Mouse (Mus musculus): Measurements from ENCODE around the gene Olfr1133. TPM values are rescaled to one million over a fixed set of nuclear protein-coding genes. Genes with fewer than 3 reads are reported as not detected.

The Olfr1133 gene
- polyA plus RNA-seq, 1 experiment from 2014 or later, result not detected

Other genes starting within 250 kb of the Olfr1133 start
- gene Olfr1123, start 230.7 kb downstream of the Olfr1133 start, polyA plus RNA-seq (2014; fragmentation: Nextera tagmentation; extraction: Ambion mirVana), result not detected in 2 replicates
- gene Olfr1124, start 217.1 kb downstream of the Olfr1133 start, polyA plus RNA-seq (2014; fragmentation: Nextera tagmentation; extraction: Ambion mirVana), result not detected in 2 replicates
- not detected in 2 replicates for gene Olfr1126, start 193.4 kb downstream of the Olfr1133 start, polyA plus RNA-seq (2014; fragmentation: Nextera tagmentation; extraction: Ambion mirVana)
- gene Pramel7, start 150.3 kb downstream of the Olfr1133 start, polyA plus RNA-seq (2014; fragmentation: Nextera tagmentation; extraction: Ambion mirVana), result not detected in 2 replicates
- gene Pramel6, start 140.8 kb downstream of the Olfr1133 start, polyA plus RNA-seq (2014; fragmentation: Nextera tagmentation; extraction: Ambion mirVana), result not detected in 2 replicates
- gene Olfr153, start 115.6 kb downstream of the Olfr1133 start, polyA plus RNA-seq (2014; fragmentation: Nextera tagmentation; extraction: Ambion mirVana), result not detected in 2 replicates
- gene Olfr1128, start 101.8 kb downstream of the Olfr1133 start, polyA plus RNA-seq (2014; fragmentation: Nextera tagmentation; extraction: Ambion mirVana), result not detected in 2 replicates
- not detected in 2 replicates for gene Olfr1129, start 73.5 kb downstream of the Olfr1133 start, polyA plus RNA-seq (2014; fragmentation: Nextera tagmentation; extraction: Ambion mirVana)
- gene Olfr1130, start 41.2 kb downstream of the Olfr1133 start, polyA plus RNA-seq (2014; fragmentation: Nextera tagmentation; extraction: Ambion mirVana), result not detected in 2 replicates
- gene Olfr1131, start 20.3 kb downstream of the Olfr1133 start, polyA plus RNA-seq (2014; fragmentation: Nextera tagmentation; extraction: Ambion mirVana), result not detected in 2 replicates
- not detected in 2 replicates for gene Olfr1132, start 9.8 kb downstream of the Olfr1133 start, polyA plus RNA-seq (2014; fragmentation: Nextera tagmentation; extraction: Ambion mirVana)
- gene Olfr1134, start 11.1 kb upstream of the Olfr1133 start, polyA plus RNA-seq (2014; fragmentation: Nextera tagmentation; extraction: Ambion mirVana), result not detected in 2 replicates
- not detected in 2 replicates for gene Olfr1135, start 26.3 kb upstream of the Olfr1133 start, polyA plus RNA-seq (2014; fragmentation: Nextera tagmentation; extraction: Ambion mirVana)
- gene Olfr1136, start 46.6 kb upstream of the Olfr1133 start, polyA plus RNA-seq (2014; fragmentation: Nextera tagmentation; extraction: Ambion mirVana), result not detected in 2 replicates
- not detected in 2 replicates for gene Olfr1137, start 65.8 kb upstream of the Olfr1133 start, polyA plus RNA-seq (2014; fragmentation: Nextera tagmentation; extraction: Ambion mirVana)
- gene Olfr1138, start 92.6 kb upstream of the Olfr1133 start, polyA plus RNA-seq (2014; fragmentation: Nextera tagmentation; extraction: Ambion mirVana), result not detected in 2 replicates
- gene Olfr1140, start 96.4 kb upstream of the Olfr1133 start, polyA plus RNA-seq (2014; fragmentation: Nextera tagmentation; extraction: Ambion mirVana), result not detected in 2 replicates
- gene Olfr1141, start 106.6 kb upstream of the Olfr1133 start, polyA plus RNA-seq (2014; fragmentation: Nextera tagmentation; extraction: Ambion mirVana), result not detected in 2 replicates
- gene Olfr152, start 132.1 kb upstream of the Olfr1133 start, polyA plus RNA-seq (2014; fragmentation: Nextera tagmentation; extraction: Ambion mirVana), result not detected in 2 replicates
- not detected in 2 replicates for gene Olfr1143, start 153.2 kb upstream of the Olfr1133 start, polyA plus RNA-seq (2014; fragmentation: Nextera tagmentation; extraction: Ambion mirVana)
- not detected in 2 replicates for gene Olfr1145, start 162.4 kb upstream of the Olfr1133 start, polyA plus RNA-seq (2014; fragmentation: Nextera tagmentation; extraction: Ambion mirVana)
- not detected in 2 replicates for gene Olfr1148, start 183.2 kb upstream of the Olfr1133 start, polyA plus RNA-seq (2014; fragmentation: Nextera tagmentation; extraction: Ambion mirVana)
- gene Olfr1150-ps1, start 196.6 kb upstream of the Olfr1133 start, polyA plus RNA-seq (2014; fragmentation: Nextera tagmentation; extraction: Ambion mirVana), result not detected in 2 replicates
- gene Olfr1151, start 208.5 kb upstream of the Olfr1133 start, polyA plus RNA-seq (2014; fragmentation: Nextera tagmentation; extraction: Ambion mirVana), result not detected in 2 replicates
- gene Olfr1152, start 219.1 kb upstream of the Olfr1133 start, polyA plus RNA-seq (2014; fragmentation: Nextera tagmentation; extraction: Ambion mirVana), result not detected in 2 replicates
- gene Olfr1153, start 247.6 kb upstream of the Olfr1133 start, polyA plus RNA-seq (2014; fragmentation: Nextera tagmentation; extraction: Ambion mirVana), result not detected in 2 replicates